Mouse (Mus musculus) WW6 (cell line): ENCODE data around the gene Fam181a.

ENCODE experiments used
- DNase-seq: peaks from one replicate; pipeline ENCODE4 v3.0.0-alpha.2; 2013; ENCODE audit warnings: low read depth, low spot score

Gene Fam181a

DNA sequence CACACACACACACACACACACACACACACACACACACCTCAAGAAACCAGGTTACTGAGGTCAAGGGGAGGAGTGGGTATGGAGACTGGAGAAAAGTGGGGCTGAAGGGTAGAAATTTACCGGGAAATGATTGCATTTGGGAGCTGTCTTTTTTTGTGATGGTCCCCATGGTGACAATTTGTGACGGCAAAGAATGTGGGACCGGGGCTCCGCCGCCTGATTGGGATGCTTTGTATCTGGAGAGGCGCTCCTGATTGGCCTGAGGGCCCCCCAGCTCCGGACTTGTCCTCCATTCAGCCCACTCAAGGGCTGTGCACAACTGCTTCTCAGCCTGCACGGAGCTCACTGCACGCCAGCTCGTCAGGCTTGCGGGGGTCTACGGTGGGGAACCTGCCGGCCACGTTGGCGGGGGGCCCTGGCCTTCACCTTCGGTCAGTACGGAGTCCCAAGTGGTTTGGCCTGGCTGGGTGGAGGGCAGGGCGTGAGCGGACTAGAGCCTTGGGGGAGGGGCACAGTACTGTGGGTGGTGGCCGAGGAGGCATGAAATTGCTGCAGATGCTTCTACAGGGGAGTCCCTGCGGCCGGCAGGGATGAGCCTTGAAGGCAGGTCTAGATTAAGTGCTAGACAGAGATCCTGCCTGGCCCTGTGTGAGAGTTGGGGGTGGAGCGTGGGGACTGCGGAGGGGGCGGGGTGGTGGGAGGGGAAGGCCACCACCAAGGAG, 4.0 kb downstream of the Fam181a start:
- DNase-seq = no peak

DNA sequence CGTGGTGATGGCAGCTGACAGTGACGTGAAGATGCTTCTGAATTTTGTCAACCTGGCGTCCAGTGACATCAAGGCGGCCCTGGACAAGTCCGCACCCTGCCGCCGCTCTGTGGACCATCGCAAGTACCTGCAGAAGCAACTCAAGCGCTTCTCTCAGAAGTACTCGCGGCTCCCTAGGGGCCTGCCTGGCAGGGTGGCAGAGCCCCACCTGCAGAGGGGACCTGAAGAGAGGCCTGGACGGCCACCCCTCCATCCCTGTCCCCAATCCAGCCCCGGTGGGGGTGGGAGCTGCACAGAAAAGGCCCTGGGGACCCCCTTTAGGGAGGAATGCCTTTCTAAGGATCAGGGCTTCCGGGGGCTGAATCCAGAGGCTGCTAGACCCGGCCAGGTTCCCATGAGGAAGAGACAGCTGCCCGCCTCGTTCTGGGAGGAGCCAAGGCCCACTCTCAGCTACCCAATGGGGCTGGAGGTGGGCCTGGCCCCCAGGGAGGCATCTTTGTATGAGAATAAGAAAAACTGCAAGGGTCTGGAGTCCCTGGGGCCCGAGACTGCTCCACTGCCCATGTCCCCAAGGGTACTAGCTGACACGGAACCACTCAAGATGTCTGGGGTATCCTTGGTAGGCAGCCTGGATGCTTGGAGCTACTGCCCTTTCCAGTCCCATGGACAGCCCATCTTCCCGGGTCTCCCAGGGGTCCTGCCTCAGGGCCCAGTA, 5.2 kb downstream of the Fam181a start:
- DNase-seq = no peak

DNA sequence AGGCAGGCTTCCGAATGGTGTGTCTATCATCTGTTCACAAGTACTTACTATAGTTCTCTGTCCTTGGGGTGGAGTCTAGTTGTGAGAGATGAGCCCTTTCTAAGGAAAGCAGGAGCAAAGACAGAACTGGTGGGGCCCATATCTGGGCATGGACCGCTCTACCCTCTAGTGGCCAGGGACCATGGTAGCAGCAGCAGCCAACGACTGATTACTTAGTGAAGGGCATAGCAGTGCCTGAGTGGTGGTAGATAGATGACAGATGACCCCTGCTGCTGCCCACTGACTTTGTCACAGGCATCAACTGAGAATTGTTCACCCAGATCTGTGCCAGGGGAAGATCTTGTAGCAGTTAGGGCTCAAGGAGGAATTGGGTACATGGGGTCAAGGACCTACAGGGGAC, 12.0 kb downstream of the Fam181a start:
- DNase-seq = no peak

DNA sequence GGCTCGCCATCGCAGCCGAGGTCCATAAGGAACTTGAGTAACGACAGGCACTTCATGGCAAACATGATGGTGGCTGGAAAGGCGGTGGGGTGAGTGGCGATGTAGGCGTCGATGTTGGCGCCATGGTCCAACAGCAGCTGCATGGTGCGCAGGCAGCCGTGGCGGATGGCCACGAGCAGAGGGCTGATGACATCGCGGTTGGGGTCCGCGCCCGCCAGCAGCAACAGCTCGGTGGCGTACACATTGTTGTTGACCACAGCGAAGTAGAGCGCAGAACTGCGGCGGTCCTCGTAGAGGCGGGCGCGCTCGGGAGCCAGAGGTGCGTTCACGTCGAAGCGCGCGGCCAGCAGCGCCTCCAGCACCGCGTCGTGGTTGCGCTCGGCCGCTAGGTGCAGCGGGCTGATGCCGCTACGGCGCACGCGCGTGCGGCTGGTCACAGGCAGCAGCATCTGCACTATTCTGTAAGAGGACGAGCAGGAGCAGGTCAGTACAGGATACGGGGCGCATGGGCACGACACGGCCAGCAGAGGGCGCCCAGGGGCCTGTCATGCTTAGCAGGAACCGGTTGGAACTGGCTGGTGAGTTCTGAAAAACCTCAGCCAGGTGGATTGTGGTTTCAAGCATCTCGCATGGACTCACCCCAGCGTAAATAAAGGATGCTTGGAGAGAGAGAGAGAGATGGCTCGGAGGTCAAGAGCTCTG, 14.5 kb downstream of the Fam181a start:
- peak; percentile 84 for DNase-seq

DNA sequence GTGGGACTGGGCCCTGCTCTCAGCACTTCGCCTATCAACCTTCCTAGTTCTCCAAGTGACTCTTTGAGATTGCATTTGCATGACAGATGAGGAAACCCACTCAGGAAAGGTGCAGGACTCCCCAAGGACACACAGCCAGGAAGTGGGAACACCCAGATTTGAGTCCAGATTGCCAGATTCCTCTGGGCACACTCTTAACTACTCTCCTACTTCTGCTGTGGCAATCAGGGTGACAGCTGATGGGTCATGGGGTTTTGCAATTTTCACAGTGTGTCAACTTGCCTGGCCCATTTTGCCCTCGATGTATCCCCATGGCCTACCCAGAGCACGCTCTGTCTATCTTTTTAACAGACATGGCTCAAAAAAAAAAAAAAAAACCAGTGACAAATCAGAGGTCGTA, 15.8 kb downstream of the Fam181a start:
- no peak for DNase-seq

DNA sequence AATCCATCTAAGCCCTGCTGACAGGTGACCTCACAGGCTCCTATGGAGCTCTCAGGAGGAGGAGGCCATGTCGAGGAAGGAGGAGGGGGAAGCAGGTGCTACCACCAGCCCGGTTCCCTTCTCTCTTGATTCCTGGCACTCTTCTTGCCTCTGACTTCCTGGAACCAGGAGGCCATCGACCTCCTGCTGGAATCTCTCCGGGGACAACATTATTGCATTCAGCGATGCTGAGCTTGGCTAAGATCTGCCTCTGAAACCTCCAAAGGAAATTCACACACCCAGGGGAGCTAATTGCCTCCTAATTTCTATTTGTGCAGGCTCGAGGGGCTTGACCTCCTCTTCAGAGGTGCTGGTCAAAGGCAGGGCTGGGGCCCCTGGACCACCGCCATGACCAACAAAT, 16.3 kb downstream of the Fam181a start:
- DNase-seq = no peak

DNA sequence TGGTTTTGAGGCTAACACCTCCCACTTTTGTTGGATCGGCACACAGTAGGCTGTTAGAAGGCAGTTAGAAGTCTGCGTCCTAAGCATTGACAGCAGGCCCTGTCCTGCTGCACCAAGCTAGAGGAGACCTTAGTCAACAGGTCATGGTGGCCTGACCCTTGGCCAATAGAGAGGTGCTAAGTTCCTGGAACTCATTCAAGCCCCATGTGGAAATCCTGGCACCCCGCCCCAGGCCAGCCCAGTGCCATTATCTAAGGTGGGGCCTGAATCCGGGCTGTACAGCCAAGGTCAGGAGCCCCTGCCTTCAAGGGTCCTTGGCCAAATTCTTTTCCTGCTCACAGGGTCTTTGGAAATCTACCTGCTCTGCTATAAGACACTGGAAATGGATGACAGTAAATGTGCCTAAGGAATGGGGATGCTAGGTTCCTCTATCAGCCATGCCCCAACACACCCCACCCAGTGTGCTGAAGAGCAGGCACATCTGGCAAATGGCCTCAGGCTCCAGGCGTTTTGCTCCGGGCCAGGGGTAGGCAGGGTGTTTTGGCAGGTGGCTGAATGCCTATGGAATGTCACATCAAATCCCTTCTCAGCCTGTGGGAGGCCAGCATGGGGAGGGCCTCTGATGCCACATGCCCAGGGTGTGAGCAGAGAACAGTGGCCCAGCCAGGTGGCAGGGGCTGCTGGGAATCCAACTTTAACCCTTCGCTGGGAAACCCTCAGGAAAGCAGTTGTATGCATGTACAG, 17.8 kb downstream of the Fam181a start:
- no peak for DNase-seq

DNA sequence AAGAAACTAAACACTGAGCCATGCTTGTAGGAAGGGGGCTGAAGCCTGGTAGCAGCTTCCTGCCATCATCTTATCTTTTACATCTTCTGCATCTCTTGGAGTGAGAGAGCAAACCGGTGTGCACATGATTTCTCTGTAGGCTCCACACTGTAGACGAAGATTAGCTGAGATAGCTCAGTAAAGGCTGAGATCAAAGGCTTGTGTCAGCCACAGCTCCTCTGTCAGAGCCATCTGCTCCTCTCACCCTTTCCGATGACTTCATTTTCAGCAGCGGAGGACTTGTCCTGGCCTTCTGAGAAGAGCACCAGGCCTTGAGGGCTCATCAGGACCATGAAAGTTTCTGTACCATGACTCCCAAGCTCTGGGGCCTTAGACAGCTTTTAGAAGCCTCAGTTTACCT, 20.7 kb downstream of the Fam181a start:
- DNase-seq = no peak

DNA sequence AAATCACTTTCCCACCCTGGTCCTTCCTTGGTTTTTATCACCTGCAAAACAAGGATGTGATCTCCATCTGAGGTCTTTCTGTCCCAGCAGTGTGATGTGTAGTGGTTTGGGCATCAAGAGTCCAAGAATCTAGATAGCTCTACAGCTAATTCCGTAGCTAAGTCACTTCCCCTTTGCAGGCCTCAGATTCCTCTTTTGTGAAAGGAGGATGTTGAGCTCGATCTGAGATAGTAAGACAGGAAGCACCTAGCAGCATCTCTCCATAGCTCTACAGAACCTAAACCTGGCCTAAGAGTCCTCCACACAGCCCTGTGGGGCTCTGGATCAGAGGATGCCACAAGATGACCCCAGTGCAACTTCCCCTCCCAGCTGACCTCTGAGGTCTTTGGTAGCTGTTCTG, 22.1 kb downstream of the Fam181a start:
- no peak for DNase-seq

DNA sequence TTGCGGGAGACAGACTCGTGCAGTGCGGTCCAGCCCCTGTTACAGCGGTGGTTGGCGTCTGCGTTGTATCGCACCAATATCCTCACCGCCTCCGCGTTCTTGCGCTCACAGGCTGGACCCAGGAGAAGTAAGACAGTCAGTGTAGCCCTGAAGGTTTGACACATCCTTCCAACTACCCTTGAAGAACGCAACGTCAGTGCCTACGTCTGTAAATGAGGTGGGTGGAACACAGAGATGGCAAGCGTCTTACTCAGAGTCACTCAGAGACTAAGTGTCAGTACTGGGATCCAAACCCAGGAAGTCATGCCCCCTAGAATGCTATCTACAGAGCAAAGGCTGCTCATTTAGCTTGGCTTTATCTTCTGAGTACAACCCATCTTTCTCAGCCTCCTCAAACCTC, 22.7 kb downstream of the Fam181a start:
- DNase-seq = no peak

DNA sequence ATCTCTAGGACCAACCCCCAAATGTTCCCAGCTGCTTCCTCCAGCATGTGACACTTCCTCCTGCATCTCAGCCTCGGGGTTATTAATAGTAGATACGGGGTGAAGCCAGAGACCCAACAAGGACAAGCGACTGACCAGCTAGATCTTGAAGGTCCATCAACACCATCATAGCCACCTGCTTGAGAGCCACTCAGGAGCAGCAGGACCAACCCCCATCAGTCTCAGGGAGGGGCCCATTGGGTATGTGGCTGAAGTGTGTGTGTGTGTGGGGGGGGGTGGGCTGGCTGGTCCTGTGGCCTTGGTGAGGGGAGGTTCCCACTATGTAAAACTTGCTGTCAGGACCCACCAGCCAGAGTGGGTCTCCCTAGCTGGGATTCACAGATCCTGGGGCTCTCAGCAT, 26.0 kb downstream of the Fam181a start:
- DNase-seq = no peak

DNA sequence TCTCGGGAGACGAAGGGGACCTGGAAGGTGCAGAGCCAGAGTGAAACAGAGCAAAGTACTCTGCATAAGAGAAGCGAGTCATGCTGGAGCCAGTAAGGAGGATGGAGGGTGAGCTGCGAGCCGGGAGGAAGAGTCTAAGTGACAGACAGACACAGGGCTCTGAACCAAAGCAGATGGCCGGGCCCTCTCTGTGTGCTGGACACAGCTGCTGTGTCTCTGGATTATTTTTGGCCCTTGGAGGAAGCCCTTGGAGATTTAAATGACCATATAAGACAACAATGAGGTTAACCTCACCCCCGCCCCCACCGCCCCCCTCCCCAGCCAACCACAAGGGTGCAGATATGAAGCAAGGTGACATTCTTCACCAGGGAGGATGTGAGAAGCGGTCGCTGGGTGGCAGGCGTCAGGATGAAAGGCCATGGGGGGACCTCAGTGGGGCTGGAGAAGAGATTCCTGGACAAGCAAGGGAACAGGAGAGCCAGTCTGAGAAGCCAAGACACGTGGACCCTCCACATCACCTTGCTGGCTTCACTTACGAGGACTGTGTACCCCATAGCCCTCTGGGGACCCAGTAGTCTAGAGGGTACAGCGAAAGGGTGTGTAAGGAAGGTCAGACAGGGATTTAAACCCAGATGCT, 27.5 kb downstream of the Fam181a start:
- no peak for DNase-seq

DNA sequence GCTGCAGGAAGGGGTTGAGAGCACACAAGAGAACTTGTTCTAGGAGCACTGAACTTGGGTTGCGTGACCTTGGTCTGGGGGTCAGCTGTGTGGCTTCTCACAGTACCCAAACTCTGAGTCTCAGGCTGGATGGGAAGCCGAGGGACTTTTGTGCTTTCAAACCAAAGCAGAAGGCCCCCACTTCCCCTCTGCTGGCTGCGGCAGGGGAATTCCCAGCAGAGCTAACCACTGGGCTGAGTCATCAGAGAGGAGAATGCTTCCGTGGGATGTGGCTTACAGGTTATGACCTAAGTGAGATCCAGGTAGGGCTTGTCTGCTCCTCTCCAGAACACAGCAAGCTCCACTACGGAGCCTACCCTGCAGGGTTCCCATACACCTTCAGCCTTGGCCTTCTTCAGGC, 30.4 kb downstream of the Fam181a start:
- DNase-seq = no peak

DNA sequence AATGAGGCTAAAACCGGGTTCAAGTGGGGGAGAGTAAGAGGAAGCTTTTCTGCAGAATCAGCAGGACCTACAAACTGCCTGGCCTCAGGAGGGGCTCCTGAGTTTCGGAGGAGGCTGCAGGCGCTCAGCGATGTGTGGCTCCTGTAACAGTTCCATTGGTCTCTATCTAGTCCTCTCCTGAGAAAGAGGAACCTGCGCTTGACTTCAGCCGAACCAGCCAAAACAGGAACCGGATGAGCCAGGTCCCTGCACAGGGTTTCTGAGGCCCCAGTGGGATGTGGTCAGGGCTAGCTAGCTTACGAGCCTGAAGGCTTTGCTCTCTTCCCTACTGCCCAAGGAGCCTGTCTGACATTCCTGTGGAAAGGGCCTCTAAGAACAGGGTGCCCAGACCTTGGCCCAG, 32.7 kb downstream of the Fam181a start:
- no peak for DNase-seq

DNA sequence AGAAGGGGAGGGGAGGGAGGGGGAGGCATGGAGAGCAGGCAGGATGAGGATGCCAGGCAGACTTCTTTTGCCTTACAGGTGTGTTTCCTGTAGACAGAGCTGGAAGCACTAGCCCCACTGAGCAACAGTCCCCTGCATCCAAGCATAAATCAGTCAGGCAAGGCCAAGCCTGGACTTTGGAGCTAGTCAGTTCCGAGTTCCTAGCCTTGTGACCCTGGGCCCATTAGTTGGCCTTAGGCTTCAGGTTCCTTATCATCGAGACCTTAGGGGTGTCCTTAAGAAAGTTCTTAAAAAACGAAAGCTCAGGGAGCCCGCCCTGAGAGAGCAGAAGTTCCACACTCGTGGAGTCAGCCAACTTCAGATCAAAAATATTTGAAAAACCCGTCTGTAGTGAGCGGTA, 34.2 kb downstream of the Fam181a start:
- no peak for DNase-seq

DNA sequence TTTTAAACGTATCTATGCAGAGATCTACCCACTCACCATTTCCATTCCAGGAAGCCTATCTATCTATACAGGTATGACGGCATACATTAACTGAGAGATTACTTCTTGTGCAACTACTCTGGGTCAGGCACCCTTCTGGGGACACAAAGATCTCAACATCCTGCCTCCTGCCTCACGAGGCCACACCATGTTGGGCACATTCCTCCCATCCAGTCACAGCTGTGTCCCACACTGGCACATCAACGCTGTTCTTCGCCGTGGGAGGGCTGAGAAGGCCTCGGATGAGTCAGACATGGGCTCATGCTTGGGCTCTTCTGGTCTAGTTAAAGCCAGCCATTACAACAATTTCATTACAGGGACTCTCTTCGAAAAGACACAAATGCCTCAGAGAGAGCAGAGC, 36.2 kb downstream of the Fam181a start:
- no peak for DNase-seq

DNA sequence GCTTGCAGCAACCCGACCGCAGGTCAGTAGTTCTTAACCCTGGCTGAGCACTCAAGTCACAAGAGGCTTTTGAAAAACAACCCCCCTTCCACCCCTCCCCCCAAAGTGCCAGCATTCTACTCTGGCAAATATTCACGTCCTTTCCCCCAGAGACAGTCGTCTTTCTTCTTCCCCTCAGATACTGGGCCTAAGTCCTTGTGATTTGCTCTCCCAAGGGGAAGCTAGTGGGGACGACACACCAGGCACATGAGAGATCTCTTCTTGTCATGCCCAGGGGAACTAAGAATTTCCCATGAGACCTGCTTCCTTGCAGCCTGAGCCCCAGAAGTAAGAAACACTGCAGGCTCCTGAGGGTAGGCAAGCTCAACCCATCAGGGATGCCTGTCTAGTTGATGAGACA, 36.6 kb downstream of the Fam181a start:
- no peak for DNase-seq

DNA sequence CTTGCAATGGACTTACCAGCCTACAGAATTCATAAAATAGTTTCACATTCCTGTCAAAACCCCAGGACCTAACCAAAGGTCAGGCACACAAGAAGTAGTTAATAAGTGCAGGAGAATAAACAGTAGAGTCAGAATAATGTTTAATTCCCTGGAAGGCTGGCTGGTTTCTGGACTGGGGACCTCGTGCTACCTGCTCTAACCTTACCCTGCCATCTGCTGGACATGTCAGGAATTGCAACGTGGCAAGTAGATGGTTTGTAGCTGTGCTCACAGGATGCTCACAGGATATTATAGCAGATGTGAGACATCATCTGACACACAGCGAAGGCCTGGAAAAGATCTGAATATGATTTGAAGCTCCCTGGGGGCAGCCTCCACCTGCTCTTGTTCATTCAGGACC, 37.7 kb downstream of the Fam181a start:
- DNase-seq = no peak

DNA sequence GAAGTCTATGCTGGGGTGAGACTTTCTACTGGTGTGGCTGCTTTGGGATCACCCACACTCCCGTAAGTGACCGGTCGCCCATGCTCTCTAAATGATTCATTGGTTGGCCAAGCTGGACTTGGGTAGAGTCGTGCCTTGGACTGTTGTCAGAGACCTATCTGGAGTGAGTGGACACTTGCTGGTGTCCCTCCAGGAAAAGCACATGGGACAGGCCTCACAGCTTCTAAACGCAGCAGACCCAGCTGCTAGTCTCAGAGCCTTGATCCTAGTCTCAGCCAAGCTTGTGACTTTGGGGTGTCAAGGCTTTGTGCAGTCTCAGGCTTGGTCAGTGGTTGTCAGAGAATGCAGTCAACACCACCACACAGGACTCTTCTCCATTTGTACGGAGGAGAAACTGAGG, 42.0 kb downstream of the Fam181a start:
- DNase-seq = no peak

DNA sequence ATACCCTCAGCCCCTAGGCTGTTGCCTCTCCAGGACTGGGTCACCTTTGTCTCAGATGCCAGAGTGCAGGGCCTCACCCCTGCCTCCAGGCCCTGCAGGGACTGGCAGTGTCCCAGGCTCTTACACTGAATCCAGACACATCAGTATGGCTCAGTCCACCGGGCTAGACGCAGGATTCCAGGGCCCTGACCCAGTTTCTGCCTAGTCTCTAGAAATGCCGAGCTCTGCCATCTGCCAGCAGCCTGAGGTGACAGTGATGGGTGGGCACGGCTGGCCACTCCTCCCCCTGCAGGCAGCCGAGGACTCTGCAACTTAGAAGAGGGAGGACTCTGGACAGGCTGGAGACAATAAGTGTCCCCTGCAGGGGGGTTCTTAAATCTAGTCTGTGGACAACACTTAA, 42.8 kb downstream of the Fam181a start:
- DNase-seq = no peak

DNA sequence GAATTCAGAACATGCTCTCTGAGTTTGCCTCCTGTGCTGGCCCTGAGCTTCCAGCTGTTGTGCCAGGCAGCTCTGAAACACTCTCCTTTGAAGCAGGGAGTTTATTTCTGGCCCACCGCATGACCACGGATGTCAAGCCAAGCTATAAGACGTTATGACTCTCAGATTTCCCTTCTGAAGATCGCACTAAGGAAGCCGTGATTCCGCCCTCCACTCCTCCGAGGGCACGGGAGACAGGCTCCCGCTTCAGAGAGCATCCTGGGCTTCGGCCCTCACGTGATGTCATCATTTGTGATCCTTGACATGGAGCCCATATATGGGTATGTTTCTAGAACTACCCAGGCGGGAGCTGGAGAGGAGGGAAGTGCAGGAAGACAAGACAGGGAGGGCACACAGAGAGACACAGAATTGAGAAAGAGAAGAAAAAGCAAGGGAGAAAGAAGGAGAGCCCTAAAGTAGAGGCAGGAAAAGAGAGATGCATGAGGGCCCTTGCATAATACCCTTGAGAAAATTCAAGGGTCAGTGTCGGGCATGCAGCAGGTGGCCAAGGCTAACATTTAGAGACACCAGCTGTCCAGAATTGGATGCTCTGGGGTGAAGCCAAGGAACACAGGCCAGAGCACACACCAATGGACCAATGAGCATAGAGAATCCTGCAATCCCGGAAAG, 45.1 kb downstream of the Fam181a start, which contains the start of gene Asb2:
Gene Asb2, minus strand, starts transcription at position 256 of the 669 bp plus-strand sequence.
- no peak for DNase-seq
